ENCODE assay signal across 8 mouse cellular contexts in the genomic region with DNA sequence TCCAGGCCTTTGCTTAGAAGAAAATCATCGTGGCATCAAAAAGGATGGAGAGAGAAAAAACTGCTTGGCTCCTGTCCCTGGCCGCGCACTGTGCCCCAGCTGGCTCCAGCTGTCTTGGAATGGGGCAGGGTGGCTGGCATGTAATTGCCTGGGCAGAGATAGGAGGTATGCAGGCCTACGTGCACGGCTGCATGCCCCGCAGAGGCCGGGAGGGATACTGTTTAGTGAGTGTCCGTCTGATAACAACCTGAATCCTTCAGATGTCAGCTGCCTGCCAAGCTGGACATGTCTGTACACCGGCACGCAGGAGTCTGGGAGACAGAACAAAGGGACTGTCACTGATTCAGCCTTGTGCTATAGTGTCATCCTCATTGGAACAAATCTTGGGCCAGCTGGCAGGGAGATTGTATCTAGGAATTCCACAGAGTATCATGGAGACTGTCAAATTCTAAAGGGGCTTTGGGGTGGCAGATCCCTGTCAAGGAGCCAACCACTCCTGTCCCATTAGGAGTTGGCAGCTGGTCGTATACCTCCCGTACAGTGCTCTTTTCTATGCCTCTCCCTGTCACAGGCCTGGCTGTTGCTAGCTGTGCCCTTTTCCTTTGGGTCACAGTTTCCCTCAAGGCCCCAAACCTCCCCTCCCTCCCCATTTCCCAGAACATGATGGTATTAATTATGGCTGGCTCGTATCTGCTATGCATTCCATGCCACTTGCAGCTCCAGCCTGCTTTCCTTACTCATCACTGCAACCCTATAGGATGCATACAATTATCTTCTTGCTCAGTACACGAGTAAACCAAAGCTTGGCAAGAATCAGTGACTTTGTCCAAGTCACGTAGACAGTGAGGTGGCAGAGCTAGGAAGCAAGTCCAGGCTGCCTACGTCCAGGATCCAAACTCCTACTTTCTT.
A peak's percentile ranks its signal among the peaks of the same experiment; 100 is the strongest.
DNase-seq lines count a peak whose midpoint lies in the region; ATAC-seq and TF ChIP-seq lines count a peak whose summit lies in the region.

No protein-coding gene starts in this region.

- DNase-seq in lung, adult 2 months, result no peak
- DNase-seq in gastrocnemius, postnatal 4 days (ENCODE audit: low spot score in 2 of 2), result peak; percentile 32 to 61
- peak; percentile 74 for DNase-seq in hindbrain, embryonic 14.5 days (ENCODE audit: low spot score)
- no peak for DNase-seq in urinary bladder, postnatal 25 days (ENCODE audit: low spot score)
- no peak for DNase-seq in right cerebral cortex, adult 18-20 months
- no peak for DNase-seq in natural killer cell, adult 2 months (ENCODE audit: low spot score in 2 of 2)

- H3K4me3 ChIP-seq in lung, embryonic 15.5 days, result no peak overlapping the region
- no peak overlapping the region for H3K4me3 ChIP-seq in lung, adult 2 months (replicated peaks; ENCODE audit: extremely low read depth, low read depth, low read length)
- H3K4me3 ChIP-seq in hindbrain, embryonic 14.5 days (replicated peaks; ENCODE audit: low read length), result no peak overlapping the region
- no peak overlapping the region for H3K4me3 ChIP-seq in neural tube, embryonic 13.5 days

- H3K4me1 ChIP-seq in lung, embryonic 15.5 days, result peaks cover 38% of the 10 kb centered on the region
- no peaks in the 10 kb centered on the region for H3K4me1 ChIP-seq in lung, adult 2 months (ENCODE audit: control insufficient read depth, insufficient read depth, low read length)
- peaks cover 27% of the 10 kb centered on the region for H3K4me1 ChIP-seq in hindbrain, embryonic 14.5 days (replicated peaks; ENCODE audit: control insufficient read depth, insufficient read depth, low read length)
- peaks cover 29% of the 10 kb centered on the region for H3K4me1 ChIP-seq in neural tube, embryonic 13.5 days (replicated peaks)

- no peak for TF ChIP-seq POLR2A in lung, adult 2 months (IDR thresholded peaks at IDR 0.05; ENCODE audit: borderline replicate concordance, extremely low read depth, low read depth, low read length)

- peak overlapping the region; percentile 12; the same call in 1 of the 2 replicates for H3K27ac ChIP-seq in lung, embryonic 15.5 days
- peak overlapping the region; percentile 63 for H3K27ac ChIP-seq in hindbrain, embryonic 14.5 days
- peak overlapping the region; percentile 78 for H3K27ac ChIP-seq in neural tube, embryonic 13.5 days (replicated peaks)

- no peak overlapping the region for H3K9ac ChIP-seq in lung, embryonic 15.5 days
- H3K9ac ChIP-seq in hindbrain, embryonic 14.5 days, result no peak overlapping the region
- H3K9ac ChIP-seq in neural tube, embryonic 13.5 days, result no peak overlapping the region; the same call in 1 of the 2 replicates

- H3K9me3 ChIP-seq in lung, embryonic 15.5 days, result no peaks in the 10 kb centered on the region
- H3K9me3 ChIP-seq in hindbrain, embryonic 14.5 days (ENCODE audit: control insufficient read depth, low read length), result no peaks in the 10 kb centered on the region
- H3K9me3 ChIP-seq in neural tube, embryonic 13.5 days, result no peaks in the 10 kb centered on the region

- H3K36me3 ChIP-seq in lung, embryonic 15.5 days, result no peaks in the 10 kb centered on the region
- H3K36me3 ChIP-seq in hindbrain, embryonic 14.5 days (replicated peaks; ENCODE audit: control insufficient read depth, insufficient read depth), result no peaks in the 10 kb centered on the region
- no peaks in the 10 kb centered on the region for H3K36me3 ChIP-seq in neural tube, embryonic 13.5 days

- WGBS in lung, embryonic 15.5 days, result 44% methylated on average over 16 of the region's 16 CpGs
- WGBS in lung, adult 2 months, result 70% methylated on average over 16 of the region's 16 CpGs
- 31% methylated on average over 16 of the region's 16 CpGs for WGBS in hindbrain, embryonic 14.5 days
- WGBS in neural tube, embryonic 13.5 days, result 33% methylated on average over 16 of the region's 16 CpGs

- H3K27me3 ChIP-seq in lung, embryonic 15.5 days, result no peaks in the 10 kb centered on the region
- H3K27me3 ChIP-seq in hindbrain, embryonic 14.5 days (ENCODE audit: control insufficient read depth, insufficient read depth, low read length), result no peaks in the 10 kb centered on the region
- no peaks in the 10 kb centered on the region for H3K27me3 ChIP-seq in neural tube, embryonic 13.5 days

- TF ChIP-seq CTCF in lung, adult 2 months (IDR thresholded peaks at IDR 0.05; ENCODE audit: insufficient read depth, low read length), result no peak

- ATAC-seq in lung, embryonic 15.5 days (ENCODE audit: borderline replicate concordance, extremely low read depth, low FRiP score, low TSS enrichment), result peak; percentile 70
- ATAC-seq in hindbrain, embryonic 14.5 days (ENCODE audit: low FRiP score), result peak; percentile 92
- peak; percentile 90 for ATAC-seq in neural tube, embryonic 13.5 days (ENCODE audit: low read depth)

- no peak overlapping the region for H3K4me2 ChIP-seq in lung, embryonic 15.5 days
- H3K4me2 ChIP-seq in hindbrain, embryonic 14.5 days (replicated peaks), result no peak overlapping the region
- H3K4me2 ChIP-seq in neural tube, embryonic 13.5 days, result 0 out of 2 replicates have a peak overlapping the region, but pooled peaks have one; percentile 13

Comparison
In these comparisons a context has a peak if more than half of its experiments do, and no peak if none do; other contexts are left out.
1. H3K27ac ChIP-seq: peak in every context shown above with its lines; median percentile 78 in neural tube, embryonic 13.5 days; 63 in hindbrain, embryonic 14.5 days; 12 in lung, embryonic 15.5 days.
2. DNase-seq: peak in gastrocnemius, postnatal 4 days (2 of 2) and hindbrain, embryonic 14.5 days (single experiment); none in lung, adult 2 months (single experiment), urinary bladder, postnatal 25 days (single experiment), right cerebral cortex, adult 18-20 months (single experiment) and natural killer cell, adult 2 months (0 of 2).
3. Peak in every context shown above with its lines, with median percentiles within 50 percentile points of each other: ATAC-seq.